Mouse (Mus musculus): ENCODE data around the gene Vmn2r118. TPM values are rescaled to one million over a fixed set of nuclear protein-coding genes. Genes with fewer than 3 reads are reported as not detected.

Vmn2r118 gene
- not detected in 2 replicates for polyA plus RNA-seq (2016; fragmentation: Nextera tagmentation; extraction: Ambion mirVana)

DNA sequence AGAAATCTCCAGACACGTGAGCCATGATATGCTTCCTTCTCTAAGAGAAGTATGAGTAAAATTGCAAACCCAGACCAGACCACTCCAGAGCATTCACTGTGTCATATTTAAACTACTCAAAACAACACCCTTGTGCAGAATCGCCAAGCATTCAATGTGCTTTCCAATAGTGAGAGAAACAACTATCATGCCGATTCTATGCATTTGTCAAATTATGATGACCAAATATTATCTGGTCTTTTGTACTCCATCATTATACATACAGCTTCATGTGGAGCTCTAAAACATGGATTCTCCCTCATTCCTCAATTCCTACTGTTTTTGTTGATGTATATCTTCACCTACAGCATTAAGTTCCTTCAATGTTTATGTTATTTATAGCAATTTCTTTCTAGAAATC is at the start of gene Vmn2r118:
Gene Vmn2r118, minus strand, starts transcription at position 101 of the 400 bp plus-strand sequence.
- no peak for DNase-seq (ENCODE audit: low spot score)
- H3K27me3 ChIP-seq (ENCODE audit: insufficient read depth, poor library complexity, severe bottlenecking) = no peaks in the 10 kb centered on the region
- 87% methylated on average over 3 of the region's 3 CpGs for WGBS
- no peaks in the 10 kb centered on the region for H3K9me3 ChIP-seq
- no peaks in the 10 kb centered on the region for H3K36me3 ChIP-seq
- no peak within 1 kb of the TSS for H3K4me3 ChIP-seq
- no peak within 1 kb of the TSS for H3K27ac ChIP-seq
- H3K4me1 ChIP-seq (replicated peaks) = no peaks in the 10 kb centered on the region

DNA sequence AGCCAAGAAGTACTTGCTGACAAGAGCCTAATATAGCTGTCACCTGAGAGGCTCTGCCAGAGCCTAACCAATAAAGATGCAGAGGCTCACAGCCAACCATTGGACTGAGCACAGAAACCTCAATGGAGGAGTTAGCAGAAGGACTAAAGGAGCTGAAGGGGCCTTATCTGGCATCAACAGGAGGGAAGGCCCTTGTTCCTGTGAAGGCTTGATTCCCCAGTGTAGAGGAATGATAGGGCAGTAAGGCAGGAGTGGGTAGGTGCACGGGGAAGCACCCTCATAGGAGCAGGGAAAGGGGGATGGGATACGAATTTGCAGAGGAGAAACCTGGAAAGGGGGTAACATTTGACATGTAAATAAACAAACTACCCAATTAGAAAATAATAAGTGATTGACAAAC is 36.1 kb upstream of the Vmn2r118 start:
- no peak overlapping the region for H3K27ac ChIP-seq
- no peaks in the 10 kb centered on the region for H3K27me3 ChIP-seq (ENCODE audit: insufficient read depth, poor library complexity, severe bottlenecking)
- no peaks in the 10 kb centered on the region for H3K9me3 ChIP-seq
- no peaks in the 10 kb centered on the region for H3K4me1 ChIP-seq (replicated peaks)
- H3K36me3 ChIP-seq = peaks cover 58% of the 10 kb centered on the region
- no peak for DNase-seq (ENCODE audit: low spot score)
- no peak overlapping the region for H3K4me3 ChIP-seq
- WGBS = 95% methylated on average over 2 of the region's 2 CpGs

DNA sequence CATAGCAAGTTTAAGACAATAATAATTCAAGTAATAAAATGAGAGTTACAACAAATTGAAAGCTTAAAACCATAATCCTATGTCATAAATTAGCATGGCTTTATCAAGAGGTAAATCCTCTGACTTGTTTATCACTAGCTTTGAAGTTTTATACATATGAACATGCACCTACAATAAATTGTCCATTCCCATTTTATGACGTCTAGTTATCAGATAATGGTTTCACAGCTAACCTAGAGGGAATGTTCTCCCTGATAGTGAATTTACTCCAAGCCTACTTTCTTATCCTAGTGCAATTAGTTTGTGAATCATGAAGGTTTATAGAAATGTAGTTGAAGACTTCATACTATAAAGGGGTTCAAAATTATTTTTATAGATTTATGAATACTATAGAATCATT is 34.2 kb downstream of the Vmn2r118 start:
- Histone ChIP-seq H3K4me1 (replicated peaks) (no peaks in the 10 kb centered on the region), H3K9me3 (no peaks in the 10 kb centered on the region), H3K36me3 (no peaks in the 10 kb centered on the region), H3K4me3 (no peak overlapping the region), H3K27me3 (ENCODE audit: insufficient read depth, poor library complexity, severe bottlenecking) (no peaks in the 10 kb centered on the region), H3K27ac (no peak overlapping the region)
- WGBS = 75% methylated on average over 1 of the region's 1 CpGs
- no peak for DNase-seq (ENCODE audit: low spot score)

DNA sequence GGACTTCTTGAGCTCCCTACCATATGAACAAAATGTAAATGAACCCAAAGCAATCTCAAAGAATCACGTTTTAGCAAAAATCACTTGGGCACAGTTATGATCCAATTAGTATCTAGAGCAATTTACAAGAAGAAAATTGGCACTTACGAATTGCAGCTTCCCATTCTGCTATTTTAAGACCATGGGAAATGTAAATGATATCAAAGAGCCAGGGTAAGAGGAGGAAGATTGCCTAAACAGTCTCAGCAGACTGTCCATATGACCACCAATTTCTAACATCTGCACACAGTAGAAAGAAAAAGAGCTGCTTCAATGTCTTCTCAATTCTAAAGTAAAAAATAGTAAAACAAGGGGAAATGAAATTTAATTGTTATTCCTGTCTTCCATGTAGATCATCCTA is 63.2 kb downstream of the Vmn2r118 start:
- no peak overlapping the region for H3K4me3 ChIP-seq
- DNase-seq (ENCODE audit: low spot score) = no peak
- no peaks in the 10 kb centered on the region for H3K4me1 ChIP-seq (replicated peaks)
- H3K36me3 ChIP-seq = no peaks in the 10 kb centered on the region
- 68% methylated on average over 2 of the region's 2 CpGs for WGBS
- no peak overlapping the region for H3K27ac ChIP-seq
- H3K27me3 ChIP-seq (ENCODE audit: insufficient read depth, poor library complexity, severe bottlenecking) = no peaks in the 10 kb centered on the region
- no peaks in the 10 kb centered on the region for H3K9me3 ChIP-seq

DNA sequence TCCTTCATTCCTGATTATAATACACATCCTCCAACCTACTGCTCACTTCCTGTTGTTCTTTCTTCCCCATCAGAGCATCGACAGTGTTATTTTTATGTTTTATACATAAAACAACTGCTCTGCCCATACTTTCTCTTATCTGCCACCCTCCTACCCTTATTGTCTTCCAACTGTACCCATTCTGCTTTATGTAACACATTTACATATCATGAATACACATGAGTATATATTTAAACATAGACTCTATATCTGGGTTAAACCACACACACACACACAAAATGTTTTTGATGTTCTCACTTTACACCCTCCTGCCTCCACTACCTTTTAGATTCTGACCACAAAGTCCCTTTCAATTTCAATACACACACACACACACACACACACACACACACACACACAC is 76.5 kb downstream of the Vmn2r118 start:
- no peaks in the 10 kb centered on the region for H3K9me3 ChIP-seq
- H3K27me3 ChIP-seq (ENCODE audit: insufficient read depth, poor library complexity, severe bottlenecking) = no peaks in the 10 kb centered on the region
- no peak overlapping the region for H3K27ac ChIP-seq
- H3K4me3 ChIP-seq = no peak overlapping the region
- no peaks in the 10 kb centered on the region for H3K4me1 ChIP-seq (replicated peaks)
- no peak for DNase-seq (ENCODE audit: low spot score)
- H3K36me3 ChIP-seq = no peaks in the 10 kb centered on the region
- 76% methylated on average over 1 of the region's 1 CpGs for WGBS

Other genes with a start within 250 kb of the Vmn2r118 start
- gene St6gal2, start 179.8 kb downstream of the Vmn2r118 start, polyA plus RNA-seq (2016; fragmentation: Nextera tagmentation; extraction: Ambion mirVana) = 4.4 and 6.9 TPM in 2 replicates
- 9.8 and 12.2 TPM in 2 replicates for gene Pot1b, start 87.4 kb upstream of the Vmn2r118 start, polyA plus RNA-seq (2016; fragmentation: Nextera tagmentation; extraction: Ambion mirVana)
- gene Adgre4, start 124.8 kb upstream of the Vmn2r118 start, polyA plus RNA-seq (2016; fragmentation: Nextera tagmentation; extraction: Ambion mirVana) = 0.06 and 0.09 TPM in 2 replicates

All from hindbrain, embryonic 10.5 days (tissue).